Mouse (Mus musculus) bone marrow, adult 2 months (tissue): ENCODE results near the gene Cwf19l1. TPM values are rescaled to one million over a fixed set of nuclear protein-coding genes. Genes with fewer than 3 reads are reported as not detected.

Source experiments
- H3K27ac ChIP-seq: fragments of 200-500 bp; 2 replicates; pipeline ENCODE4 v1.5.1; 2012; ENCODE audit warnings: low read depth, mild to moderate bottlenecking, control low read depth, inconsistent platforms, low read length; ENCODE audit not compliant: control insufficient read depth, poor library complexity, insufficient read depth
- H3K4me1 ChIP-seq: fragments of 200-500 bp; 2 replicates; pipeline ENCODE4 v1.6.1; 2011; ENCODE audit warnings: low read length; ENCODE audit not compliant: control insufficient read depth, insufficient read depth
- H3K4me3 ChIP-seq: fragments of 200-500 bp; replicated peaks from 2 replicates; pipeline ENCODE3; 2011; ENCODE audit warnings: mild to moderate bottlenecking, low read depth, low read length, control low read depth; ENCODE audit not compliant: control insufficient read depth
- CTCF ChIP-seq: fragments of 200-500 bp; IDR thresholded peaks from 2 replicates; pipeline ENCODE4 v1.5.1; 2011; ENCODE audit warnings: low read length, control low read depth; ENCODE audit not compliant: control insufficient read depth, insufficient read depth
- POLR2A ChIP-seq: fragments of 200-500 bp; IDR thresholded peaks from 2 replicates; pipeline ENCODE4 v1.6.1; 2011; ENCODE audit warnings: low read depth, mild to moderate bottlenecking, control low read depth, low read length, borderline replicate concordance; ENCODE audit not compliant: control insufficient read depth
- WGBS: fragments of 180-500 bp; shearing (Covaris S2); methylation state at CpG from one replicate; pipeline ENCODE4 v1.1.7; 2018; 5-methylcytosine and 5-hydroxymethylcytosine counted together
- polyA plus RNA-seq: library from polyadenylated mRNA; stranded (reverse); fragments of >200 nt; gene quantifications from 2 replicates; pipeline ENCODE4 v1.2.4, GENCODE M21; 2011; ENCODE audit warnings: low replicate concordance; ENCODE audit not compliant: missing spikeins, insufficient read depth, insufficient read length

The Cwf19l1 gene
- polyA plus RNA-seq, 1 experiment, result 22.6 TPM

DNA sequence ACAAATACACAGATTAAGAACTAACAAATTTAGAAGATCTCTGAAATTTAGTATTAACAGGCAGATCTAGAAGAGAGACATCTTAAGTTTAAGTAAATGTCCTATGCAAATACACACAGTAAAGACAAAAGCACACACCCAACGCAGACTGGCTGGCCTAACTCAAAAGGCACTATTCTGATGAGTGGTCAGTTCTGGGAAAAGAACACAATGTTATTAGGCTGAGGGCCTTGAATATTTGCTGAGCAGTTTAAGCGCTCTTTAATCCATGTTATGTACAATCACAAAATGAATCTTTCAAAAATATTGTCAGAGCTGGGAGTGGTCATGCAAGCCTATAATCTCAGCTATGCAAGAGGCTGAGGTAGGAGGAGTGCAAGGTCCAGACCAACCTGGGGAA is 70.9 kb downstream of the Cwf19l1 start:
- no peak for TF ChIP-seq POLR2A
- TF ChIP-seq CTCF, result no peak
- WGBS, result 86% methylated on average over 2 of the region's 2 CpGs

DNA sequence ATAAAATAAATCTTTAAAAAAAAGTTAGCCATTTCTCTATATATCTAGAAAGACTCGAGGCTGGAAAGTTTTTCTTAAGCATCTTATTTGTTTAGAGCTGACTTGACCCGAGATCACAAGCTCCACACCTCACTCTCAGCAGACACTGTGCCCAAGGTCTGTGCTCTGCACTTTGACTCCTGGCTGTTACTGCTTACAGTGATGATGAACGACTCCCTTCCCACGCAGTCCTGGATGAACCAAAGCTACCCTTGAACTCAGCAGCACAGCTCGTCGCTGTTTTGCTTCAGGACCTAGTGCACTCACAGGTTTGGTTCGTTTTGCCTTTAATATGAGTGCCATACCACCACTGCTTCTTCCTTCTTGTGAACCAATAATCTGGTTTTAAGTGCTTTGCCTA is 71.9 kb downstream of the Cwf19l1 start:
- TF ChIP-seq CTCF (no peak), POLR2A (no peak)
- no peak overlapping the region for H3K27ac ChIP-seq
- 85% methylated on average over 7 of the region's 7 CpGs for WGBS
- peaks cover 2% of the 10 kb centered on the region for H3K4me1 ChIP-seq
- H3K4me3 ChIP-seq, result no peak overlapping the region

More for the DNA sequence above, 70.9 kb downstream of the Cwf19l1 start:
- H3K27ac ChIP-seq, result no peak overlapping the region
- peaks cover 2% of the 10 kb centered on the region for H3K4me1 ChIP-seq
- H3K4me3 ChIP-seq, result no peak overlapping the region

DNA sequence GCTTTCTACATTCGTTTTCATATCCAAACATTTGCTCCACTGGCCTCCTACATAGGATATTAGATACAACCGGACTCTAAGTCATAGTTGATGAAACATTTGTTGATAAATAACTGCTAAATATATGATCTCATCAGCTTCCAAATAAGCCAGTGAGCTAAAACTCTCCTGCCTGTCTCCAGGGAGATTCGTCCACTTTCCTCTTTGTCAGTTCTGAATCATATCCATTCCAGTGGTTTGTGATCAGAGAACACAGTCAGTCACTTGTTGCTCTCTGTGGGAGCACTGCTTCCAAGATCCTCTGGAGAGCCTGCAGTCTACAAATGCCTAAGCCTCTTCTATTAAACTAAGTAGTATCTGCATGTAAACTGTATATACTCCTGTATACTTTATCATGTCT is 75.5 kb downstream of the Cwf19l1 start:
- 90% methylated on average over 3 of the region's 3 CpGs for WGBS
- no peak for TF ChIP-seq CTCF
- no peak for TF ChIP-seq POLR2A
- H3K4me1 ChIP-seq, result no peaks in the 10 kb centered on the region
- H3K27ac ChIP-seq, result no peak overlapping the region
- H3K4me3 ChIP-seq, result no peak overlapping the region

Other genes starting within 250 kb of the Cwf19l1 start
- 2.7 and 6.1 TPM in 2 replicates for gene Dnmbp, start 195.7 kb downstream of the Cwf19l1 start, polyA plus RNA-seq
- gene Cpn1, start 149.3 kb downstream of the Cwf19l1 start, polyA plus RNA-seq, result not detected in 2 replicates
- gene Cyp2c23, start 106.7 kb downstream of the Cwf19l1 start, polyA plus RNA-seq, result 1.0 TPM in 2 replicates
- gene Erlin1, start 66.1 kb downstream of the Cwf19l1 start, polyA plus RNA-seq, result 7.4 and 8.4 TPM in 2 replicates
- gene Chuk, start 28.4 kb downstream of the Cwf19l1 start, polyA plus RNA-seq, result 21.4 and 31.3 TPM in 2 replicates
- gene Bloc1s2, start 10.6 kb upstream of the Cwf19l1 start, polyA plus RNA-seq, result 40.9 and 78.0 TPM in 2 replicates
- not detected in 2 replicates for gene Pkd2l1, start 56.6 kb upstream of the Cwf19l1 start, polyA plus RNA-seq
- gene Scd3, start 67.4 kb upstream of the Cwf19l1 start, polyA plus RNA-seq, result 0.45 TPM in 1 of 2 replicates, not detected in the other
- gene Scd2, start 157.8 kb upstream of the Cwf19l1 start, polyA plus RNA-seq, result 7.2 and 19.7 TPM in 2 replicates
- gene Scd4, start 197.2 kb upstream of the Cwf19l1 start, polyA plus RNA-seq, result not detected in 2 replicates